8 mouse cellular contexts compared by ENCODE assay signal in the genomic region with DNA sequence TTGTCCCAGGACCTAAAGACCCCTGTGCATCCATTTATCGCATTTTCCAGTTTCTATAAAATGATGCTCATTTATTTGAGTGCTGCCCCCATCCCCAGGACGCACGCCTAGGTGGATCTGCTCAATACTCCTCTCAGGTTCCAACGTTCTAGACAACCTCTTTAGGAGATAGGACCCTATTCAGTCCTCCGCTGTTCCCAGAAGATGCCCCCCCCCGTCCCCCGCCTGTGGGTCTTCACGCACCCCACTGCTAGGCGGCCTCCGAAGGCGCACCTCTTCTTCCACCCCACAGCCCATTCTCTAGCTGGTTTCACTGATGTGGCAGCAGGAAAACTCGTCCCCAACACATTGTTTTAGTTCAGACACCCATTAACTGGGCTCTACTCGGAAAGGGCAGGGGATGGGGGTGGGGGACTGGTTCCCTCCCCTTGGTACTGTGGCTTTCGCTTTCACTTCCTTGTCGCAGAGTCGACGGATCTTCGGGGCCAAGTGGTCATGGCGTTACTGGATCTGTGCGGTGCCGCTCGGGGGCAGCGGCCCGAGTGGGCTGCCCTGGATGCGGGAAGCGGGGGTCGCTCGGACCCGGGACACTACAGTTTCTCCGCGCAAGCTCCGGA. TPM values are rescaled to one million over a fixed set of nuclear protein-coding genes. Genes with fewer than 3 reads are reported as not detected.
DNase-seq lines count a peak whose midpoint lies in the region; ATAC-seq and TF ChIP-seq lines count a peak whose summit lies in the region.

No protein-coding gene starts in this region.

- no peak overlapping the region for H3K27ac ChIP-seq in forebrain, embryonic 10.5 days
- H3K27ac ChIP-seq in limb, embryonic 12.5 days: no peak overlapping the region
- no peak overlapping the region for H3K27ac ChIP-seq in midbrain, embryonic 12.5 days (replicated peaks)
- peak overlapping the region; percentile 99 for H3K27ac ChIP-seq in thymus, adult 2 months (ENCODE audit: control insufficient read depth, insufficient read depth, low read length)

- peaks cover 94% of the 10 kb centered on the region for H3K27me3 ChIP-seq in forebrain, embryonic 10.5 days (ENCODE audit: poor library complexity, severe bottlenecking)
- peaks cover 91% of the 10 kb centered on the region for H3K27me3 ChIP-seq in limb, embryonic 12.5 days
- H3K27me3 ChIP-seq in midbrain, embryonic 12.5 days: peaks cover 92% of the 10 kb centered on the region
- no peaks in the 10 kb centered on the region for H3K27me3 ChIP-seq in thymus, adult 2 months (ENCODE audit: control insufficient read depth, insufficient read depth, low read length)

- no peaks in the 10 kb centered on the region for H3K9me3 ChIP-seq in forebrain, embryonic 10.5 days
- H3K9me3 ChIP-seq in limb, embryonic 12.5 days: no peaks in the 10 kb centered on the region
- H3K9me3 ChIP-seq in midbrain, embryonic 12.5 days: no peaks in the 10 kb centered on the region

- under 1% methylated on average over 32 of the region's 32 CpGs for WGBS in forebrain, embryonic 10.5 days
- WGBS in limb, embryonic 12.5 days: 2% methylated on average over 32 of the region's 32 CpGs
- WGBS in midbrain, embryonic 12.5 days: 2% methylated on average over 32 of the region's 32 CpGs
- WGBS in thymus, adult 2 months: 0% methylated on average over 32 of the region's 32 CpGs

- peak; percentile 21 to 33 for DNase-seq in layer of hippocampus, postnatal 10 days (ENCODE audit: low spot score in 2 of 2)
- no peak for DNase-seq in layer of hippocampus, adult 9-10 months (ENCODE audit: low spot score)
- no peak for DNase-seq in forebrain, embryonic 10.5 days (ENCODE audit: extremely low spot score, low spot score)
- peak; percentile 79 for DNase-seq in thymus, adult 2 months
- DNase-seq in layer of hippocampus, adult 8-10 months (ENCODE audit: low spot score in 2 of 2): no peak

- TF ChIP-seq POLR2A in thymus, adult 2 months (IDR thresholded peaks at IDR 0.05; ENCODE audit: control insufficient read depth, extremely low read depth, insufficient read depth, low read length, poor library complexity): peak; percentile 75; the same call in 1 of the 2 replicates

- no peak overlapping the region; the same call in 1 of the 2 replicates for H3K9ac ChIP-seq in limb, embryonic 12.5 days (replicated peaks)
- no peak overlapping the region for H3K9ac ChIP-seq in midbrain, embryonic 12.5 days (replicated peaks)

- peaks cover 22% of the 10 kb centered on the region for H3K4me1 ChIP-seq in forebrain, embryonic 10.5 days
- peaks cover 17% of the 10 kb centered on the region for H3K4me1 ChIP-seq in limb, embryonic 12.5 days (replicated peaks)
- peaks cover 15% of the 10 kb centered on the region for H3K4me1 ChIP-seq in midbrain, embryonic 12.5 days
- H3K4me1 ChIP-seq in thymus, adult 2 months (replicated peaks; ENCODE audit: control insufficient read depth, insufficient read depth, low read length): peaks cover 35% of the 10 kb centered on the region

- H3K36me3 ChIP-seq in forebrain, embryonic 10.5 days (replicated peaks): no peaks in the 10 kb centered on the region
- H3K36me3 ChIP-seq in limb, embryonic 12.5 days: no peaks in the 10 kb centered on the region
- no peaks in the 10 kb centered on the region for H3K36me3 ChIP-seq in midbrain, embryonic 12.5 days
- peaks cover 12% of the 10 kb centered on the region for H3K36me3 ChIP-seq in thymus, adult 2 months (ENCODE audit: control insufficient read depth, insufficient read depth, low read length)

- TF ChIP-seq CTCF in thymus, adult 2 months (IDR thresholded peaks at IDR 0.05; ENCODE audit: borderline replicate concordance, control insufficient read depth, extremely low read depth, insufficient read depth, low read length, poor library complexity): peak; percentile 37; the same call in 1 of the 2 replicates

- peak overlapping the region; percentile 44 for H3K4me3 ChIP-seq in forebrain, embryonic 10.5 days
- peak overlapping the region; percentile 41 for H3K4me3 ChIP-seq in limb, embryonic 12.5 days (replicated peaks)
- peak overlapping the region; percentile 36 for H3K4me3 ChIP-seq in midbrain, embryonic 12.5 days
- H3K4me3 ChIP-seq in thymus, adult 2 months (ENCODE audit: control insufficient read depth, insufficient read depth, low read length): peak overlapping the region; percentile 95

- peak overlapping the region; percentile 68 for H3K4me2 ChIP-seq in limb, embryonic 12.5 days
- H3K4me2 ChIP-seq in midbrain, embryonic 12.5 days (replicated peaks): peak overlapping the region; percentile 58

- peak; percentile 54 to 75; a peak in 3 of 4 replicates for ATAC-seq in hematopoietic stem cell, adult 5-6 weeks (replicated peaks in 1 of 2; ENCODE audit: insufficient read depth in 1 of 2, low FRiP score in 2 of 2, low TSS enrichment in 1 of 2, low read depth in 1 of 2, poor library complexity in 2 of 2, severe bottlenecking in 2 of 2)
- ATAC-seq in limb, embryonic 12.5 days (ENCODE audit: insufficient number of reproducible peaks, insufficient read depth, low FRiP score, low TSS enrichment, low read depth): no peak
- 0 out of 2 replicates have a peak, but pooled peaks have one; percentile 27 for ATAC-seq in midbrain, embryonic 12.5 days (ENCODE audit: low FRiP score, low read depth)

RNA-seq across cellular contexts. Expression of gene Psmb8, which starts 0.5 kb away (rescaled TPM):
- total RNA-seq in layer of hippocampus, postnatal 10 days (2021): 1 to 10 TPM; 2.3 to 4.4 TPM
- polyA plus RNA-seq in forebrain, embryonic 10.5 days (2016; fragmentation: Nextera tagmentation; extraction: Ambion mirVana): 1.2 and 1.3 TPM in 2 replicates
- total RNA-seq in hematopoietic stem cell, adult 5-6 weeks (2017): 392 and 482 TPM in 2 replicates
- 2.1 and 3.1 TPM in 2 replicates for polyA plus RNA-seq in limb, embryonic 12.5 days (2016; fragmentation: Nextera tagmentation; extraction: Ambion mirVana)
- 1.6 and 2.1 TPM in 2 replicates for polyA plus RNA-seq in midbrain, embryonic 12.5 days (2016; fragmentation: Nextera tagmentation; extraction: Ambion mirVana)
- polyA plus RNA-seq in thymus, adult 2 months (2012; rRNA removed): 656 and 705 TPM in 2 replicates
- total RNA-seq in layer of hippocampus, adult 8-10 months (2022): 10 to 100 TPM in 2 of 4 experiments, 1 to 10 TPM in 2; 3.8 to 18.8 (median 10.0) TPM

RNA-seq across cellular contexts. Expression of gene Tap2, which starts 5.3 kb away (rescaled TPM):
- 1 to 10 TPM; 4.8 to 6.3 TPM for total RNA-seq in layer of hippocampus, postnatal 10 days (2021)
- polyA plus RNA-seq in forebrain, embryonic 10.5 days (2016; fragmentation: Nextera tagmentation; extraction: Ambion mirVana): 0.18 and 0.60 TPM in 2 replicates
- total RNA-seq in hematopoietic stem cell, adult 5-6 weeks (2017): 113 and 116 TPM in 2 replicates
- 1.5 and 1.7 TPM in 2 replicates for polyA plus RNA-seq in limb, embryonic 12.5 days (2016; fragmentation: Nextera tagmentation; extraction: Ambion mirVana)
- polyA plus RNA-seq in midbrain, embryonic 12.5 days (2016; fragmentation: Nextera tagmentation; extraction: Ambion mirVana): 0.79 and 0.82 TPM in 2 replicates
- polyA plus RNA-seq in thymus, adult 2 months (2012; rRNA removed): 231 and 232 TPM in 2 replicates
- 10 to 100 TPM; 12.3 to 18.1 (median 15.9) TPM for total RNA-seq in layer of hippocampus, adult 8-10 months (2022)

RNA-seq across cellular contexts. Expression of gene Psmb9, which starts 10.4 kb away (rescaled TPM):
- 1 to 10 TPM; 1.4 to 1.9 TPM for total RNA-seq in layer of hippocampus, postnatal 10 days (2021)
- 0.79 and 1.3 TPM in 2 replicates for polyA plus RNA-seq in forebrain, embryonic 10.5 days (2016; fragmentation: Nextera tagmentation; extraction: Ambion mirVana)
- total RNA-seq in hematopoietic stem cell, adult 5-6 weeks (2017): 124 and 169 TPM in 2 replicates
- polyA plus RNA-seq in limb, embryonic 12.5 days (2016; fragmentation: Nextera tagmentation; extraction: Ambion mirVana): 2.4 and 2.5 TPM in 2 replicates
- 1.3 and 1.5 TPM in 2 replicates for polyA plus RNA-seq in midbrain, embryonic 12.5 days (2016; fragmentation: Nextera tagmentation; extraction: Ambion mirVana)
- 288 and 334 TPM in 2 replicates for polyA plus RNA-seq in thymus, adult 2 months (2012; rRNA removed)
- 1 to 10 TPM; 3.9 to 9.0 (median 5.8) TPM for total RNA-seq in layer of hippocampus, adult 8-10 months (2022)

RNA-seq across cellular contexts. Expression of gene Tap1, which starts 10.7 kb away (rescaled TPM):
- total RNA-seq in layer of hippocampus, postnatal 10 days (2021): 1 to 10 TPM; 5.1 to 5.2 TPM
- polyA plus RNA-seq in forebrain, embryonic 10.5 days (2016; fragmentation: Nextera tagmentation; extraction: Ambion mirVana): 1.4 and 1.7 TPM in 2 replicates
- 130 and 164 TPM in 2 replicates for total RNA-seq in hematopoietic stem cell, adult 5-6 weeks (2017)
- polyA plus RNA-seq in limb, embryonic 12.5 days (2016; fragmentation: Nextera tagmentation; extraction: Ambion mirVana): 4.1 and 5.7 TPM in 2 replicates
- polyA plus RNA-seq in midbrain, embryonic 12.5 days (2016; fragmentation: Nextera tagmentation; extraction: Ambion mirVana): 1.4 and 1.8 TPM in 2 replicates
- 197 and 202 TPM in 2 replicates for polyA plus RNA-seq in thymus, adult 2 months (2012; rRNA removed)
- total RNA-seq in layer of hippocampus, adult 8-10 months (2022): 10 to 100 TPM in 1 of 4 experiments, 1 to 10 TPM in 3; 2.5 to 10.6 (median 5.8) TPM

RNA-seq across cellular contexts. Expression of gene H2-Ob, which starts 40.7 kb away (rescaled TPM):
- under 1 TPM; 0.18 to 0.33 TPM for total RNA-seq in layer of hippocampus, postnatal 10 days (2021)
- polyA plus RNA-seq in forebrain, embryonic 10.5 days (2016; fragmentation: Nextera tagmentation; extraction: Ambion mirVana): not detected in 2 replicates
- 60.2 and 91.1 TPM in 2 replicates for total RNA-seq in hematopoietic stem cell, adult 5-6 weeks (2017)
- not detected in 2 replicates for polyA plus RNA-seq in limb, embryonic 12.5 days (2016; fragmentation: Nextera tagmentation; extraction: Ambion mirVana)
- not detected in 2 replicates for polyA plus RNA-seq in midbrain, embryonic 12.5 days (2016; fragmentation: Nextera tagmentation; extraction: Ambion mirVana)
- polyA plus RNA-seq in thymus, adult 2 months (2012; rRNA removed): 30.1 and 37.5 TPM in 2 replicates
- total RNA-seq in layer of hippocampus, adult 8-10 months (2022): 1 to 10 TPM in 2 of 4 experiments, under 1 TPM in 1, not detected in 1; 0.69 to 3.3 (median 1.8) TPM

Comparison
In these comparisons a context has a peak if more than half of its experiments do, and no peak if none do; other contexts are left out.
1. DNase-seq: peak in layer of hippocampus, postnatal 10 days (2 of 2) and thymus, adult 2 months (single experiment); none in layer of hippocampus, adult 9-10 months (single experiment), forebrain, embryonic 10.5 days (single experiment) and layer of hippocampus, adult 8-10 months (0 of 2).
2. H3K4me3 ChIP-seq: peak in every context shown above with its lines; median percentile 95 in thymus, adult 2 months; 44 in forebrain, embryonic 10.5 days; 41 in limb, embryonic 12.5 days; 36 in midbrain, embryonic 12.5 days.
3. RNA of gene Psmb8, which starts 0.5 kb away (polyA plus RNA-seq): 656 to 705 TPM in thymus, adult 2 months; 2.1 to 3.1 TPM in limb, embryonic 12.5 days, 1.6 to 2.1 TPM in midbrain, embryonic 12.5 days and 1.2 to 1.3 TPM in forebrain, embryonic 10.5 days; every median in the first group is over 100 times any median in the second.
4. RNA of gene Tap2, which starts 5.3 kb away (polyA plus RNA-seq): 231 to 232 TPM in thymus, adult 2 months; 1.5 to 1.7 TPM in limb, embryonic 12.5 days, 0.79 to 0.82 TPM in midbrain, embryonic 12.5 days and 0.18 to 0.60 TPM in forebrain, embryonic 10.5 days; every median in the first group is over 10 times any median in the second.
5. RNA of gene Psmb9, which starts 10.4 kb away (polyA plus RNA-seq): 288 to 334 TPM in thymus, adult 2 months; 2.4 to 2.5 TPM in limb, embryonic 12.5 days, 1.3 to 1.5 TPM in midbrain, embryonic 12.5 days and 0.79 to 1.3 TPM in forebrain, embryonic 10.5 days; every median in the first group is over 10 times any median in the second.